Comparison of ENCODE assay signal across 25 mouse cellular contexts in the genomic region with DNA sequence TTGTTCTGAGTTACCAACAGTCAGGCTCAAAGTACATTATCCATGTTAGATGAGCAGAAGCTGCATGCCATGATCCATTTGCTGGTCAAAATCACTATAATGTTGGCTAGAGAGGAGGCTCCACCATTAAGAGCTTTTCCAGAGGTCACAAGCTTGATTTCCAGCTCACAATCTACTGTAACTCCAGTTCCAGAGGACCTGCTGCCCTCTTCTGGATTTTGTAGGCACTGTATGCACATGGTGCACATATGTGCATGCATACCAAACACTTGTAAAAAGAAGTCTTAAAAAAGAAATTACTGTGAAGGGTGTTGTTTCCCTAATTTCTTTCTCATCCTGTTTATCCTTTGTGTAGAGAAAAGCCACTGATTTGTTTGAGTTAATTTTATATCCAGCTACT.
DNase-seq lines count a peak whose midpoint lies in the region; ATAC-seq and TF ChIP-seq lines count a peak whose summit lies in the region.
"Had no signal": no experiment of that assay in that cellular context is flagged by ENCODE, and none has a peak within 500 bp of the region (broad histone marks: within the 10 kb centered on the region; RNA-seq: fewer than 3 reads in every experiment).

No protein-coding gene starts in this region.

- no peaks in the 10 kb centered on the region for H3K27me3 ChIP-seq in stomach, postnatal 0 days (ENCODE audit: control insufficient read depth, insufficient read depth, low read length)
- H3K27me3 ChIP-seq: limb, embryonic 15.5 days; midbrain, embryonic 15.5 days; neural tube, embryonic 12.5 days; Patski had no signal

- H3K4me1 ChIP-seq in stomach, postnatal 0 days (replicated peaks; ENCODE audit: control insufficient read depth, insufficient read depth): no peaks in the 10 kb centered on the region
- H3K4me1 ChIP-seq: embryonic facial prominence, embryonic 10.5 days; limb, embryonic 15.5 days; midbrain, embryonic 15.5 days; neural tube, embryonic 12.5 days had no signal

- H3K4me2 ChIP-seq in stomach, postnatal 0 days (replicated peaks; ENCODE audit: low read depth): no peak overlapping the region
- H3K4me2 ChIP-seq: hindbrain, embryonic 14.5 days; limb, embryonic 15.5 days; midbrain, embryonic 15.5 days; neural tube, embryonic 12.5 days had no signal

- DNase-seq in layer of hippocampus, adult 2 months (ENCODE audit: low spot score in 2 of 2): no peak
- DNase-seq in layer of hippocampus, adult 8-10 months (ENCODE audit: low spot score in 2 of 2): no peak
- DNase-seq in A20 (ENCODE audit: low read depth, low spot score) (peak; percentile 21), ES-CJ7 (ENCODE audit: low read depth, low spot score) (peak; percentile 73)
- no peak for DNase-seq in stomach, postnatal 0 days (ENCODE audit: low spot score)
- DNase-seq in adrenal gland, postnatal 4 days (ENCODE audit: low spot score in 2 of 2): no peak
- no peak for DNase-seq in frontal cortex, adult 2 months (ENCODE audit: extremely low spot score in 1 of 2, low spot score in 1 of 2)
- DNase-seq: adrenal gland, postnatal 10 days; cerebellum, adult 2 months; gastrocnemius, postnatal 25 days; heart, adult 18-20 months; heart, postnatal 36 days; kidney, adult 9 months; layer of hippocampus, adult 9-11 months; left cerebral cortex, postnatal 4 days; thymus, postnatal 14 days had no signal

- H3K27ac ChIP-seq in layer of hippocampus, adult 2 months: no peak overlapping the region
- H3K27ac ChIP-seq in stomach, postnatal 0 days (replicated peaks): no peak overlapping the region
- H3K27ac ChIP-seq: embryonic facial prominence, embryonic 10.5 days; hindbrain, embryonic 14.5 days; limb, embryonic 15.5 days; liver, embryonic 14.5 days; macrophage; midbrain, embryonic 15.5 days; neural tube, embryonic 12.5 days had no signal

- H3K36me3 ChIP-seq in stomach, postnatal 0 days (ENCODE audit: control insufficient read depth, insufficient read depth, low read length): no peaks in the 10 kb centered on the region
- H3K36me3 ChIP-seq: embryonic facial prominence, embryonic 10.5 days; limb, embryonic 15.5 days; midbrain, embryonic 15.5 days; neural tube, embryonic 12.5 days had no signal

- H3K9ac ChIP-seq in stomach, postnatal 0 days (ENCODE audit: low read length): no peak overlapping the region
- H3K9ac ChIP-seq: hindbrain, embryonic 14.5 days; limb, embryonic 15.5 days; liver, embryonic 14.5 days; midbrain, embryonic 15.5 days; neural tube, embryonic 12.5 days had no signal

- peak; percentile 48 for TF ChIP-seq CTCF in layer of hippocampus, adult 2 months (conservative IDR thresholded peaks at IDR 0.05)
- TF ChIP-seq CTCF in stomach, postnatal 0 days (IDR thresholded peaks at IDR 0.05; ENCODE audit: low read depth): 0 out of 2 replicates have a peak, but pooled peaks have one; percentile 15

- no peaks in the 10 kb centered on the region for H3K9me3 ChIP-seq in stomach, postnatal 0 days (ENCODE audit: control insufficient read depth, low read length)
- H3K9me3 ChIP-seq: embryonic facial prominence, embryonic 10.5 days; limb, embryonic 15.5 days; midbrain, embryonic 15.5 days; neural tube, embryonic 12.5 days had no signal

- no peak for TF ChIP-seq EP300 in stomach, postnatal 0 days (optimal IDR thresholded peaks at IDR 0.05)

- ATAC-seq in stomach, postnatal 0 days (ENCODE audit: low FRiP score, low TSS enrichment): no peak
- ATAC-seq: forebrain, embryonic 16.5 days; midbrain, embryonic 15.5 days; Patski had no signal

- H3K4me3 ChIP-seq in layer of hippocampus, adult 2 months: no peak overlapping the region
- no peak overlapping the region for H3K4me3 ChIP-seq in stomach, postnatal 0 days (ENCODE audit: low read depth, low read length)
- H3K4me3 ChIP-seq: embryonic facial prominence, embryonic 10.5 days; limb, embryonic 15.5 days; midbrain, embryonic 15.5 days; neural tube, embryonic 12.5 days had no signal

Comparison
In these comparisons a context has a peak if more than half of its experiments do, and no peak if none do; other contexts are left out.
1. DNase-seq: peak in A20 (single experiment) and ES-CJ7 (single experiment); none in layer of hippocampus, adult 2 months (0 of 2), layer of hippocampus, adult 8-10 months (0 of 2), stomach, postnatal 0 days (single experiment), adrenal gland, postnatal 4 days (0 of 2) and frontal cortex, adult 2 months (0 of 2).